Mouse (Mus musculus) E14TG2a.4 (cell line): ENCODE measurements around the gene Kcnn3.

Experiments used
- H3K27me3 ChIP-seq: 2 replicates; pipeline ENCODE4 v1.6.1; 2014; ENCODE audit warnings: low read length, control low read depth; ENCODE audit not compliant: insufficient read depth
- H3K36me3 ChIP-seq: 2 replicates; pipeline ENCODE4 v1.6.1; 2014; ENCODE audit warnings: low read length, control low read depth; ENCODE audit not compliant: insufficient read depth
- H3K4me1 ChIP-seq: replicated peaks from 2 replicates; pipeline ENCODE4 v1.6.1; 2014; ENCODE audit warnings: low read depth, low read length, control low read depth
- H3K4me3 ChIP-seq: replicated peaks from 2 replicates; pipeline ENCODE4 v1.5.1; 2014; ENCODE audit warnings: mild to moderate bottlenecking, low read length
- H3K9me3 ChIP-seq: 2 replicates; pipeline ENCODE4 v1.6.1; 2014; ENCODE audit warnings: low read length, control low read depth
- CTCF ChIP-seq: conservative IDR thresholded peaks from 2 replicates; pipeline ENCODE4 v1.5.1; 2014; ENCODE audit warnings: low read length
- NANOG ChIP-seq: IDR thresholded peaks from 2 replicates; pipeline ENCODE4 v1.6.1; 2014; ENCODE audit warnings: borderline replicate concordance, low read length, mixed read lengths
- POU5F1 ChIP-seq: IDR thresholded peaks from 2 replicates; pipeline ENCODE4 v1.6.1; 2014; ENCODE audit warnings: low read length, borderline replicate concordance

Gene Kcnn3

DNA sequence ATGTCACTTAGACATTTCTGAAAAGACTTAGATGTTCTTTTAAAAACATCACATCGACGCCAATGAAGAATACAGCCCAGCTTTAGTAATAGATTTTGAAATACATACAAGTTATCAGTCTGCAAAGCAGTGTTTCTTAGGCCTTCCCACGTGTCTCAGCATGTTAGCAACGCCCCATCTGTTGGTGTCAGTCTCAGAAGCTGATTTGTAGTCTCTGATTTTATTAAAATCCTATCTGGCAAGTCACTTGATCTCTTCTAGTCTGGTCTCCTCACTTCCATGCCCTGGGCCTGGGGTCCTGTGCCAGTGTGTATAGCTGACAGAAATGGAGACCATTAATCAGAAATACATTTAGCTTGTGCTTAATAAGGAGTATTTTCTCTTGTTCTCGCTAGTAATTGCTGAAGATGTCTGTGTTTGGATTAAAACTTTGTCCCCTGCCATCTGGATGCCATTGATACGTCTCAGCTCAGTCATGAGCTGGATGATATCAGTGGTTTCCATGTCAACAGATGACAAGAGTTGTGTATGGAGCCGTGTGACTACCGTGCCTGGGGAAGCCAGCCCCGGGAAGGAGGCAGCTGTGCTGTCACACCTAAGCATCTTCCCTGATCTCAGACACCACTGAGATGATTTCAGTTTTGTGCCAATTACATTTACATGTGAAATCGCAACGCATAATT, 140.1 kb downstream of the Kcnn3 start:
- peaks cover 11% of the 10 kb centered on the region for H3K4me1 ChIP-seq
- TF ChIP-seq POU5F1 (no peak), CTCF (no peak), NANOG (no peak)
- no peaks in the 10 kb centered on the region for H3K9me3 ChIP-seq
- H3K27me3 ChIP-seq, result 0 out of 2 replicates have a peak, but pooled peaks cover 1% of the 10 kb centered on the region
- no peaks in the 10 kb centered on the region for H3K36me3 ChIP-seq
- no peak overlapping the region for H3K4me3 ChIP-seq

DNA sequence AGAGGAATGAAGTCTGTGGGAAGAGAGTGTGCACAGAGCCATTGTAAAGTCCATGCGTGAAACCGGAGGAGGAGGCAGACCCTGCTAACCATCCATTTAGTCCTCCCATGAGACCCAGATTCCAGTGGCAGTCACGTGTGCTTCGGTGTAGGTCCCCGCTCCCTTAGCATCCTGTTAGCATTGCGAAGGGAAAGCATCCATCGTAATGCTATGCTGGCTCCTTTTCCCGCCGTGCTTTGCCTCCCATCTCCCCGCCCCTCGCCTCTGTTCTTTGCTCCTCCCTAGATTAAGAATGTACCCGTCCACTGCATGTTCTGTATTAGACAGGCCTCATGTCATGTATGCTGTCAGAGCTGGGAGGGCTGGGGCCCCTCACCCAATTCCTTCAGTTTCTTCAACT, 144.8 kb downstream of the Kcnn3 start:
- TF ChIP-seq CTCF, result no peak
- TF ChIP-seq NANOG, result no peak
- no peak for TF ChIP-seq POU5F1
- H3K9me3 ChIP-seq, result no peaks in the 10 kb centered on the region
- no peak overlapping the region for H3K4me3 ChIP-seq
- H3K4me1 ChIP-seq, result peaks cover 21% of the 10 kb centered on the region
- H3K27me3 ChIP-seq, result peaks cover 14% of the 10 kb centered on the region; the same call in 1 of the 2 replicates
- no peaks in the 10 kb centered on the region for H3K36me3 ChIP-seq

DNA sequence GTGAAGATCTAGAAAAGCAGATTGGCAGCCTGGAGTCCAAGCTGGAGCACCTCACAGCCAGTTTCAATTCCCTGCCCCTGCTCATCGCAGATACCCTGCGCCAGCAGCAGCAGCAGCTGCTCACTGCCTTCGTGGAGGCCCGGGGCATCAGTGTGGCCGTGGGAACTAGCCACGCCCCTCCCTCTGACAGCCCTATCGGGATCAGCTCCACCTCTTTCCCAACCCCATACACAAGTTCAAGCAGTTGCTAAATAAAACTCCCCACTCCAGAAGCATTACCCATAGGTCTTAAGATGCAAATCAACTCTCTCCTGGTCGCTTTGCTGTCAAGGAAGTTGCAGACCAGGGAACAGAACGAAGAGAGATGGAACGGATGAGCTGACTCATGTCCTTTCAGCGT, 147.2 kb downstream of the Kcnn3 start:
- Histone ChIP-seq H3K4me1 (peaks cover 31% of the 10 kb centered on the region), H3K27me3 (peaks cover 14% of the 10 kb centered on the region; the same call in 1 of the 2 replicates), H3K36me3 (no peaks in the 10 kb centered on the region), H3K9me3 (no peaks in the 10 kb centered on the region), H3K4me3 (no peak overlapping the region)
- TF ChIP-seq CTCF (no peak), NANOG (no peak), POU5F1 (no peak)

DNA sequence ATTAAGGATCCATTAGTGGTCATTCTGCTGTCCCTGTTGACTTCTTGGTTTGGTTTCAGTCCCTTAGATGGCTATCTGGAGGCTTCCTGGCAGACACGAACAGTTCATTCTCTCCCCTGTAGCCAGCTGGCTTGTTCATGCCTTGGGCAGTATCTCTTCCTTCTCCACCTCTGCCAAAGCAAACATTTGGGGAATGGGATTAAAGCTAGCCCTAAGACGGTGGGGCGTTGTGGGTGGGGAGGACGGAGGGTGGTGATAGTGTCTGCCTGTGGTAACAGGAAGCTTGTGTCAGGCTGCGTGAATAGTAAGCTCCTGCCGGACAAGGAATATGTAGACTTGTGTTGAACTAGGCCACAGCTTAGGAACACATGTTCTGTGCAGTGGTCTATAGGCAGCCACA, 151.4 kb downstream of the Kcnn3 start:
- Histone ChIP-seq H3K4me1 (peaks cover 42% of the 10 kb centered on the region), H3K4me3 (no peak overlapping the region), H3K27me3 (0 out of 2 replicates have a peak, but pooled peaks cover under 1% of the 10 kb centered on the region), H3K9me3 (no peaks in the 10 kb centered on the region), H3K36me3 (no peaks in the 10 kb centered on the region)
- TF ChIP-seq CTCF (no peak), POU5F1 (no peak), NANOG (no peak)

DNA sequence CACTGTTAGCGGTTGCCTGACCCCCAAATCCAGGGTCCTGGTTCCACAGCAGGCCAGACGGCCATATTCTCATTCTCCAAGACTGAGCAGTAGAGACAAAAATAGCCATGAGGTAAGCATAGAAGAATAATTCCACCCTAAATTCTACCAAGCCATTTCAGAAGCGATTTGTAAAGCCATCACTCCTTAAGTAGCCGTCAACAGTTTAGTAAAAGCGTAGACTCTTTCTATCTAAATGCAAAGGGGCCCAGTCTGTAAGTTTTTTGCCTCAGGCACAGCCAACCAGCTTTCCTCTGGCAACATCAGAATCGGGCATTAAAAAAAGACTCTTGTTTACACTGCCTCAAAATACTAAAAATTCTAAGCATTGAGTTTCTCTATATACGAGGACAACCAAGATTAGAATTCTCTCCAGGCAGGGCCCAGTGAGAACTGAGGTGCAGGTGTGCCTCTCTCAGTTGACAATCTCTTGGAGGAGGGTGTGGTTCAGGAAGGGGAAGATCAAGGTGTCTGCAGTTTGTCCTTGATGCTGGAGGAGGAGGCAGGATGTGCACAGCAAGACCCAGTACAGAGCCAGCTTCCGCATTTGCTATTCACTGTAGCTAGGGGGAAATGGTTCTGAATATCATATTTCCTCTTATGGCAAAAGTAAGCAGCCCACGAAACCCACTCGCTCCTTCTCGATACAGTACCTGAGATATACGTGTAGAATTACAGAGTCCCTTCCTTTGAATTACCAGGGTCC, 152.8 kb downstream of the Kcnn3 start:
- Histone ChIP-seq H3K27me3 (no peaks in the 10 kb centered on the region), H3K4me3 (no peak overlapping the region), H3K36me3 (no peaks in the 10 kb centered on the region), H3K9me3 (no peaks in the 10 kb centered on the region), H3K4me1 (peaks cover 40% of the 10 kb centered on the region)
- TF ChIP-seq CTCF, result no peak
- TF ChIP-seq POU5F1, result no peak
- peak; percentile 62; the same call in 1 of the 2 replicates for TF ChIP-seq NANOG

DNA sequence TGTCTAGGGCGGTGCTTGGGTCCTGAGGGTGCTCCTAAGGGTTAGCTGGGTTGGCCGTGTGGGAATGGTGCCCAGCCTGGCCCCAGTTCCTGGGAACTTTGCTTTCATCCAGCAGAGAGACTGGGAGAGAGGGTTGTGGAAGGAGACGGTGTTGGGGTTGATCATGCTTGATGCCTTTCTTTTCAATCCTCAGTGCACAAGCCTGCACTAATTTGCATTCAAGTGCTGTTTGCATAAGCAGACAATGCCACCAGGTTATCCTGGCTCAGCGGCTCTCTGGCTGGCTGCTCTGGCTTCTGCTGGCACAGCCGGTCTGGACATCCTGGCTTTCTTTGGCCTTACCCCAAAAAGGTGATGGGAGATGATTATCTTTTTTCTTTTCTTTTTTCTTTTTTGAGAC, 157.7 kb downstream of the Kcnn3 start:
- H3K27me3 ChIP-seq, result 0 out of 2 replicates have a peak, but pooled peaks cover 8% of the 10 kb centered on the region
- TF ChIP-seq CTCF, result no peak
- no peak for TF ChIP-seq NANOG
- no peak for TF ChIP-seq POU5F1
- H3K36me3 ChIP-seq, result no peaks in the 10 kb centered on the region
- H3K9me3 ChIP-seq, result no peaks in the 10 kb centered on the region
- H3K4me1 ChIP-seq, result peaks cover 28% of the 10 kb centered on the region
- no peak overlapping the region for H3K4me3 ChIP-seq

DNA sequence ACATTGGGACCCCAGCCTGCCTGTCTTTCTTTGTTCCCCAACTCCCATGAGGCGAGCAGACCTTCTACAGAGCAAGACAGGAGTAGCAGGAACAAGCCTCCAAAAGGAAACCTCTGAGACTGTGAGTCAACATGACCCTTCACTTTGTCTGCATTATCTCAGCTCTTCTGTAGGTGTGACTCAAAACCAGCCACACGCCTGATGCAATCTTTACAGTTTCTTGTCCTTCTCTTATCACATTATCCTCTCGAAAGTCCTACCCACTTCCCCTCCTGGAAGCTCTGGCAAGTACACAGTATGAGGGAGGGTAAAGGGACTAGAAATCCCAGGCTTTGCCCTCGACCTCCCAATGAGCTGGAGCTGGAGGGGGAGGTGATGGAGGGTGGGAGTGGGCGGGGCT, 166.1 kb downstream of the Kcnn3 start:
- no peak for TF ChIP-seq NANOG
- no peak for TF ChIP-seq CTCF
- TF ChIP-seq POU5F1, result no peak
- Histone ChIP-seq H3K27me3 (peaks cover 30% of the 10 kb centered on the region), H3K4me3 (no peak overlapping the region), H3K9me3 (peaks cover 4% of the 10 kb centered on the region; the same call in 1 of the 2 replicates), H3K36me3 (no peaks in the 10 kb centered on the region), H3K4me1 (peaks cover 22% of the 10 kb centered on the region)

DNA sequence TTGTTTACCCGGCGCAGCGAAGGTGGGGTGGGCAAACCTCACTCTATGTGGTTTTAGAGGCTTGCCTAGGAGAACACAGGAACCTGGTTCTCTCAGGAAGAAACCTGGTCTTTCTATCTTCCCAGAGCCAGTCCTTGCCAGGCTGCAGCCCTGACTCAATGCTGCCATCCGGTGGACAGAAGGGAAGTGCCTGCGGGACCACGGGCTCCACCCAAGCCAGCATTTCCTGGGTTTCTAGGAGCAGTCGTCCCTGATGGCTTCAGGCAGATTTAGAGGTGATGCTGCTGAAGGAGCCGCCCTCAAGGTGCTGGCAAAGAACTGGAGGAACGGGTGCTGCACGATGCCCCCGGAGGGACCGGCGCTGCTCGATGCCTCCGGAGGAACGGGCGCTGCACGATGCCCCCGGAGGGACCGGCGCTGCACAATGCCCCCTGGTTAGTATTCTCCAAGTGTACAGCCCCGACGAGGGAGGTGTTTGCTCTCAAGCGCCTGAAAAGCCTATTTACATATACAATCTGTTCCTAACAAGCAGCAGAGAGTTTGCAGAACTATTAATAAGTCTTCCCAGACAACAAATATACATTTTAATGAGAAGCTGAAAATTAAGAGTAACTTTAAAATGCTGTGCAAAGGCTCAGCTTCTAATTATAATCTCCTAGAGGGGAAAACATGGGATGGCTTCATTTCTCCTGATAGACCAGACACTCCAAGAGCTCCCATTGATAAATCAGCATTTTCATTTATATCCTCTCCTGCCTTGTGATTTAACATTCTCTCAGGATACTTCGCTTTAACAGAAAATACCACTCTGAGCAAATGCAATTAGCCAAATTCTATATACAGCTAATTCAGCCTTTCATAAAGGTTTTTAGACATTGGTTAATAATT, 169.0 kb downstream of the Kcnn3 start:
- peaks cover 4% of the 10 kb centered on the region; the same call in 1 of the 2 replicates for H3K9me3 ChIP-seq
- H3K4me3 ChIP-seq, result peak overlapping the region; percentile 74

More for the DNA sequence above, 169.0 kb downstream of the Kcnn3 start:
- Histone ChIP-seq H3K36me3 (no peaks in the 10 kb centered on the region), H3K27me3 (peaks cover 25% of the 10 kb centered on the region), H3K4me1 (peaks cover 33% of the 10 kb centered on the region)
- TF ChIP-seq CTCF, result peak; percentile 99
- TF ChIP-seq NANOG, result no peak
